Mouse (Mus musculus): ENCODE results near the gene Defa17.
"Not testable (repeated sequence)": the region's sequence is repeated elsewhere in the genome, so short reads cannot be mapped to it uniquely, and the experiment has no call there.

Defa17 gene

DNA sequence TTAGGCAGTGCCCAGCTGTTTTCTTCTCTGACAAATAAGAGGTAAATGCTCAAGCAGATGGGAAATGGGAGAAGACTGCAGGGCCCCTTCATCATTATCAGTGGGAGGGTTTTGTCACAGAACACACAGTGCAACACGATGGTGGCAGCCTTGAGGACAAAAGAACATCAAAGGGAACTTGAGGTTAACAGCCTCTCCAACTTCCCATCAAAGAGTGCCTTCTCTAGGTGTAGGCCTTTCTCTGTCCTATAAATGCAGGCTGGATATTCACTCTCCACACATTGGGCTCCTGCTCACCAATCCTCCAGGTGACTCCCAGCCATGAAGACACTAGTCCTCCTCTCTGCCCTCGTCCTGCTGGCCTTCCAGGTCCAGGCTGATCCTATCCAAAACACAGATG is at the start of gene Defa17:
Defa17 (plus strand) TSS at position 301 of the 400 bp plus-strand sequence.
- DNase-seq (ENCODE audit: low spot score in 2 of 2), result not testable (repeated sequence)

DNA sequence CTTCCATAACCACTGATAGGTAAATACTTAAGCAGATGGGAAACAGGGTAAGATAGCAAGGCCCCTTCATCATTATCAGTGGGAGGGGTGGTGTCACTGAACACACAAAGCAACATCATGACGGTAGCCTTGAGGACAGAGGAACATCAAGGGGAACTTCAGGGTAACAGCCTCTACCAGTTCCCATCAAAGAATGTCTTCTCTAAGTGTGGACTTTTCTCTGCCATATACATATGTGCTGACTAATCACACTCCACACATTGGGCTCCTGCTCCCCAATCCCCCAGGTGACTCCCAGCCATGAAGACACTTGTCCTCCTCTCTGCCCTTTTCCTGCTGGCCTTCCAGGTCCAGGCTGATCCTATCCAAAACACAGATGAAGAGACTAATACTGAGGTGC is 37.7 kb upstream of the Defa17 start, which contains the start of gene Defa26:
Defa26 (plus strand) TSS at position 301 of the 400 bp plus-strand sequence.
- DNase-seq (ENCODE audit: low spot score in 2 of 2), result not testable (repeated sequence)

DNA sequence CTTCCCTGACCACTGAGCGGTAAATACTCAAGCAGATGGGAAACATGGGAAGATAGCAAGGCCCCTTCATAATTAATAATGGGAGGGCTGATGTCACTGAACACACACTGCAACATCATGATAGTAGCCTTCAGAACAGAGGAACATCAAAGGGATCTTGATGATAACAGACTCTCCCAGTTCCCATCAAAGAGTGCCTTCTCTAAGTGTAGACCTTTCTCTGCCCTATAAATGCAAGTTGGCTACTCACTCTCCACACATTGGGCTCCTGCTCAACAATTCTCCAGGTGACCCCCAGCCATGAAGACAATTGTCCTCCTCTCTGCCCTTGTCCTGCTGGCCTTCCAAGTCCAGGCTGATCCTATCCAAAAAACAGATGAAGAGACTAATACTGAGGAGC is 9.9 kb downstream of the Defa17 start, which contains the start of gene Defa34:
Defa34 (plus strand) TSS at position 301 of the 400 bp plus-strand sequence.
- DNase-seq (ENCODE audit: low spot score in 2 of 2), result not testable (repeated sequence)

GRCm38 (mm10) chr8:21703545-21703944 is 48.0 kb downstream of the Defa17 start, which contains the start of gene AY761184:
AY761184 (minus strand) TSS chr8:21703645.
- DNase-seq (ENCODE audit: low spot score in 2 of 2), result not testable (repeated sequence)

Data from left cerebral cortex, adult 9 months (tissue).